Mouse (Mus musculus) lung, postnatal 36 days (tissue): Measurements from ENCODE around the gene Cdk17.
A peak's percentile ranks its signal among the peaks of the same experiment; 100 is the strongest.
"Not testable (repeated sequence)": the region's sequence is repeated elsewhere in the genome, so short reads cannot be mapped to it uniquely, and the experiment has no call there.

ENCODE experiments used
- DNase-seq: peaks from one replicate; pipeline ENCODE4 v3.0.0; 2022; ENCODE audit warnings: mixed read lengths

Cdk17 gene

DNA sequence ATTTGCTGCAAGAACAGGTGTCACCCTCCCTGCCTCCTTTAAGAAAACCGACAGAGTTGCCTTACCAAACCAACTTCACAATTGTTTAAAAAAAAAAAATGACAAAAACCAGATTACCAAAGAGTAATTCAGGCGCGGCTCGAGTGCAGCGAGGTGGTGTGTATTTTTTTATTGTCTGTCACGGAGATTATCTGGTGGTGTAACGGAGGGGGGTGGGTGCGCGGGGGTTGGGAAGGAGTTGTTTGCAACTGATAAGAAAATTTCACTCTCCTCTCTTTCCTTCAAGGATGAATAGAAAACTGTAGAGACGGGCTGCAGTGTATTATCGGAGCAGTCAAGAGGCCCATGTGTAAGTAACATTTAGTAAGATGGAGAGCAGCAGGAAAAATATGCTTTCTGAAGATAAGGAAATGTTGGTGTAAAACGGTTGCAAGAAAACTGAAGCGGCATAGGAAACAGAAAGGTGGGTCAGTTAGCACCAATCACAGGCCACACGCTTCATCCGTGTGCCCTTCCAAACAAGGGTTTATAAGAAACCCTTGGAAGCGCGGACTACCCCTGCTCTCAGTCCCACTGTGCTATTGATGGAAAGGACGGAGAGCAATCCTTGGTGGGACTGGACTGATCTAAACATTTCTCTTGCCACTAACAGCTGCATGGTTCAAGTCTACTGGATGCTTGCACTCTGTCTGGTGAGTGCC is 17.2 kb upstream of the Cdk17 start:
- no peak for DNase-seq

DNA sequence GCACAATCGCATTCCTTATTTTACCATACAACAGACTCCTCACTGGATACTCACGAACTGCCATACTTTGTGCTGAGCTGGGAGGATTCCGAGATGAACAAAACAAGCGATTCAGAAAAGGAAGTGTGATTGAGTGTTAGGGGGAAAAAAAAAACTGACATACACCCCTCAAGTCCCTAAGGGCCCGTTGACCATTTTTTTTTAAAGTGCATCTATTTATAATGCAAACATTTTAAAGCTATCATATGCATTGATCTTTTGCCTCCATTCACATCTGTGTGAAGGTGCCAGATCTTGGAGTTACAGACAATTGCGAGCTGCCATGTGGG is 16.7 kb upstream of the Cdk17 start:
- no peak for DNase-seq

DNA sequence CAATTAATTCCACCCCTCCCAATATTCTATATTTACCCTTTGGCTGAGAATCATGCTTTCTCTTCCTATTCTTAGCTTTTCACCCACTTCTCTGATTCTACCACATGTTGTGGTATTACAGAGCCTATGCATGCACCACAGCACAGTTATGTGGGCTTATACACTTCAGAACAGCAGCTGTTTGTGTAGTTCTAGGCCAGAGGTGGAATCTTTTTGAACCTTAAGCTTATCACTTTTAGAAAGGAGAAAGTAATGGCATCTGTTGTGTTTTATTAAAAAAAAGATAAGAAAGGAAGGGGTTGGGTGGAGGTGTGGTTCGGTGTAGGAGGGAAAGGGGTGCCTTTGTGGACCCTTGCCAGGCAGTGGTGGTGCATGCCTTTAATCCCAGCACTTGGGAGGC is 16.1 kb upstream of the Cdk17 start:
- no peak for DNase-seq

GRCm38 (mm10) chr10:93145088-93145487 is 15.6 kb upstream of the Cdk17 start:
- peak; percentile 86 for DNase-seq

DNA sequence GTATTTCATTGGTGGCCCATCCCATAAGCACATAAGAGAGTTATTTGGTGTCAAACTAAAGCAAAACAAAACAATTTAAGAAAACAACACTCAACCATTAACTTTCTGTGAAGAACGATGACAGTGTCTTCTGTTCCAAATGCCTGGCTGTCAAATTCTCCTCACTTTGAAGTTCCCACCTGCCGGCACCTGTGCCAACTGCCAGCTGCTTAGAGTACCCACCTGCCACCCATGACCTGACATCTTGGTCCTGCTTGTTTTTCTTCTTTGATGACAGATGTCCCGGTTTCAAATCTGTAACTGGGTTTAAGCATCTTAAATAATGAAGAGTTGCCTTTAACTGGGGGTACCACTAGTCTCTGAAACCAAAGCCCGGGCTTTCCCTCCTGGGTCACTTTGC is 14.1 kb upstream of the Cdk17 start:
- DNase-seq = no peak

- DNase-seq = peak; percentile 46
Observed at GRCm38 (mm10) chr10:93147691-93148090, 13.0 kb upstream of the Cdk17 start.

DNA sequence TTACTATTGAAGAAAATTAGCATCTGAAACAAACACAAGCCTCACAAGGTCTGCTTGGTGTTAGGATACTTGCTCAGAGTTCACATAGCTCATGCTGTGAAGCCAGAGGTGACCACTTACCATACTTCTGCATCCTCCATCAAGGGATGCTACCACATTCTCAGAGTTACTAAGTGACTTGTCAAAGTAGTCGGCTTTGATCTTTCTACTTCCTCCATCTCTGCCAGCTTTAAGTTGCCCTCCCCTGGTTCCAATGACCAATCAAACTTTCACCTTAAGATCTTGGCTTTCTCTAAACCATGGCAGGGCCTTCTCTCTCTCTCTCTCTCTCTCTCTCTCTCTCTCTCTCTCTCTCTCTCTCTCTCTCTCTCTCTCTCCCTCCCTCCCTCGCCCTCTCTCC is 11.1 kb upstream of the Cdk17 start:
- no peak for DNase-seq

- DNase-seq = no peak
Observed at GRCm38 (mm10) chr10:93151775-93152174, 8.9 kb upstream of the Cdk17 start.

DNA sequence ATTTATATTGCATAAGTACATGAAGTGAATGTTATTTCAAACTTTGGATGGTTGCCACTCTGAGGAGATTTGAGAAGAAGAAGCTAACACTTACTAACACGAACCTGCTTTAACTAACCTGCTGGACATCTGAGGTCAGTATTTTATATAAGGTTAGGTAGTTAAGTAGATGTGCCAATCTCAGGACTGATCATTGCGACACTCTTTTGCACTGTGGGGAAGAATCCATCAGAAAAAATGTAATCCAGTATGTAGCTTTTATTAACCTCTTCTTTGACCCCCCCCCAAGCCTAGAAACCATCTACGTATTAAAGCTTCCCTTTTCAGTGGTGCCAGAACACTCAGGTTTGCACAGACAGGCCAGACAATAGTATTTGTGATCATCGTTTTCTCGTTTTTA is 8.0 kb upstream of the Cdk17 start:
- no peak for DNase-seq

DNA sequence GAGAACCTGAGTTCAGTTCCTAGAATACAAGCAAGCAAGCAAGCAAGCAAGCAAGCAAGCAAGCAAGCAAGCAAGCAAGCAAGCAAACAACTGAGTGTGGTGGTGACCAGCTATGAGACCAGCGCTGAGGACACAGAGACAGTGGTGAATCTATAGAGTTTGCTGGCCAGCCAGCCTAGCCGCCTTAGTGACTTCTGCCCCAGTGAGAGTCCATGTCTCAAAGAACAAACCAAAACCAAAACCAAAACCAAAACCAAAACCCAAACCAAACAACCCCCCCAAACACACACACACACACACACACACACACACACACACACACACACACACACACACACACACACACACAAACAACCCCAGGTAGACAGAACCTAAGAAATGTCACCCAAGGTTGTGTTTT is 7.3 kb upstream of the Cdk17 start:
- DNase-seq = not testable (repeated sequence)

GRCm38 (mm10) chr10:93159651-93160496 is 801 bp upstream of the Cdk17 start:
- no peak for DNase-seq

- peak; percentile 76 for DNase-seq
Observed at GRCm38 (mm10) chr10:93160497-93160806, 223 bp upstream of the Cdk17 start.

- DNase-seq = peak; percentile 66
Observed at GRCm38 (mm10) chr10:93161511-93162275, 1.0 kb downstream of the Cdk17 start.

GRCm38 (mm10) chr10:93162276-93162971 is 1.7 kb downstream of the Cdk17 start:
- no peak for DNase-seq

GRCm38 (mm10) chr10:93162972-93163660 is 2.4 kb downstream of the Cdk17 start:
- DNase-seq = no peak

- DNase-seq = no peak
Observed at GRCm38 (mm10) chr10:93163711-93164488, 3.2 kb downstream of the Cdk17 start.

DNA sequence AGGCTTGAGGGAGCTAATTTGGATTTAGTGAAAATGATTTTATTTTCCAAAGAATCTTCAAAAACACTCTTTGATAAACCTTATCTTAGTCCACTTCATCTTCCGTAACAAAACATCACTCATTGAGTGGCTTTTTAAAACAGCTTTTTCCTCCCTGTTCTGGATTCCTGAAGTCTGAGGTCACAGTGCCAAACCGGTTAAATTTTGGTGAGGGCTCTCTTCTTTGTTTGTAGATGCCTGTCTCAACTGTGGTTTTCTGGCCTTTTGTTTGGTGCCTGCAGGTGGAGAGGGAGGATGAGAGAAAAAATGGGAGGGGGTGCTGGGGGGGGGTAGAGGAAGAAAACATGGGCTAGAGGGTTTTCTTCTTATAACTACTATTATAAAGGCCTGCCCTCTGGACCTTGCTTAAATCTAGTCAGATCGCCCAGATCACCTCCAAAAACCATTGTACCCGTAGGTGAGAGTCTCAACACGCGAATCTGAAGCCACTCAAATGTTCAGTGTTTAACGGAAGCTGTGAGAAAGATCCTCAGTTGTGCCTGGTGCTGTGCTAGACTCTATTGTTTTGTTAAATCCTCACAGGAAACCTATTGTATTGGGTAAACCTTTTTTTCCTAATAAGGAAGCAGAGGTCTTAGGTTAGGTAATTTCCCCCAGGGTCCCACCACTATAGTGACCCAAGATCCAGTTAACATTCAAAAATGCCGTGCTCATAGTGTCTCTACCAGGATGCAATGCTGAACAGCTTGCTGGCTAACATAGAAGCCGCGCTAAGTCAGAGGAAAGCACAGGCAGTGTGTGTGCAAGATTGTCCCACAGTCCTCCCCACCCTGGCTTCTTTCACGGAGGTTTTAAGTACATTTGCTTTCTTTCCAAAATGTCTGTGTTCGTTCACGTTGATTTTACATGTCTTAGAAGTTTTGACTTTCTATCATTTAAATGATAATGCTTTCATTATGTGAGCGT is 5.0 kb downstream of the Cdk17 start:
- no peak for DNase-seq

DNA sequence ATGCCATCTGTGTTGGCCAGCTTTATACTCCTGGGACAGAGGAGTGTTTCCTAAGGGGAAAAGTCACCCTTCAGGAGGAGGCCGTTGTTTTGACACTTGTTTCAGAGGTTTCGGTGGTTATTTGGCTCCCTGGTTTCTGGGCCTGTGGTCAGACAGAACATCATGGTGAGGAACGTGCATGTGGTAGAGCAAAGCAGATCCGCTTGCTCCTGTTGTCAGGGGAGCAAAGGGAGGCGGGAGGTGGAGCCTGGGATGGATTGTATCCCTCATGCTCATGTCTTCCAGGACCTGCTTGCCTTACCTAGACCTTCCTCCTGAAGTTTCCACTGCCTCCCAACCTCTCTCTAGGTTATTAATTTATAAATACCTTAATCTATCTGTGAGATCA is 5.7 kb downstream of the Cdk17 start:
- peak; percentile 56 for DNase-seq

DNA sequence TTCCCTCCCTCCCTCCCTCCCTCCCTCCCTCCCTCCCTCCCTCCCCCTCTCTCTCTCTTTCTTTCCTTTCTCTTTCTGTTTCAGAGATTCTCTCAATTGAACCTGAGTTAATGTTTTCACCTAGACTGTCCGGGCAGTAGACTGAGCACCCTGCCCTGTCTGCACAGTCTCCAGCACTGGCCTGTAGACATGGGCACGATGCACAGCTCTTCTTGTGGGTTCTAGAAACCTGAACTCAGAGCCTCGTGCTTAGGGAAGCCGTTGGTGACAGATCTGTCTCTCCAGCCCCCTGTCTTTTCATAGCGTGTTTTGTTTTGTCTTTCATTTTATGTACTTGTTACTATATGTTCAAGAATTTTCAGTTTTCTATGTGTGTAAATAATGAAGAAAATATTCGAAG is 6.6 kb downstream of the Cdk17 start:
- no peak for DNase-seq

GRCm38 (mm10) chr10:93168067-93168466 is 7.4 kb downstream of the Cdk17 start:
- DNase-seq = no peak
